Mouse (Mus musculus) bone marrow macrophage, adult 2 months (primary cell): ENCODE measurements at regions not wholly inside any gene's neighbourhood (a gene's known extent, or its start where the extent isn't known, plus 50 kb on each side); places are given as distances from the start of the nearest gene placed in this dataset.

Source experiments
- CTCF ChIP-seq: IDR thresholded peaks from 2 replicates; pipeline ENCODE4 v1.5.1; 2012; ENCODE audit warnings: low read depth, mild to moderate bottlenecking, low read length, moderate library complexity
- POLR2A ChIP-seq: IDR thresholded peaks from 2 replicates; pipeline ENCODE4 v1.6.1; 2012; ENCODE audit warnings: mild to moderate bottlenecking, low read depth, low read length, borderline replicate concordance

- TF ChIP-seq POLR2A (no peak), CTCF (no peak)
Observed at GRCm38 (mm10) chr2:50495141-50496056, 198.8 kb upstream of the Mmadhc start.
